8 mouse cellular contexts compared by ENCODE assay signal in genomic region chr12:113140616-113141411, GRCm38 (mm10). TPM values are rescaled to one million over a fixed set of nuclear protein-coding genes. Genes with fewer than 3 reads are reported as not detected.
DNase-seq lines count a peak whose midpoint lies in the region; ATAC-seq and TF ChIP-seq lines count a peak whose summit lies in the region.

No protein-coding gene starts in this region.

- TF ChIP-seq CTCF in kidney, adult 2 months (conservative IDR thresholded peaks at IDR 0.05; ENCODE audit: insufficient read depth, insufficient read length, low read depth, low read length), result no peak
- no peak for TF ChIP-seq CTCF in lung, embryonic 14.5 days (IDR thresholded peaks at IDR 0.05; ENCODE audit: low read depth)

- peak overlapping the region; percentile 91 for H3K27ac ChIP-seq in heart, embryonic 10.5 days
- H3K27ac ChIP-seq in kidney, adult 2 months (ENCODE audit: insufficient read depth, low read depth, low read length), result peak overlapping the region; percentile 69
- H3K27ac ChIP-seq in lung, embryonic 14.5 days (ENCODE audit: low read depth), result peak overlapping the region; percentile 89
- no peak overlapping the region; the same call in 1 of the 2 replicates for H3K27ac ChIP-seq in stomach, embryonic 14.5 days (ENCODE audit: low read length)

- TF ChIP-seq POLR2A in kidney, adult 2 months (IDR thresholded peaks at IDR 0.05; ENCODE audit: low read depth, low read length), result no peak

- peaks cover 91% of the 10 kb centered on the region for H3K4me1 ChIP-seq in heart, embryonic 10.5 days
- H3K4me1 ChIP-seq in kidney, adult 2 months (ENCODE audit: control insufficient read depth, insufficient read depth, low read length), result peaks cover 6% of the 10 kb centered on the region
- H3K4me1 ChIP-seq in lung, embryonic 14.5 days (ENCODE audit: insufficient read depth), result peaks cover 28% of the 10 kb centered on the region
- peaks cover 28% of the 10 kb centered on the region for H3K4me1 ChIP-seq in stomach, embryonic 14.5 days (ENCODE audit: control insufficient read depth, insufficient read depth, low read length)

- no peaks in the 10 kb centered on the region for H3K9me3 ChIP-seq in heart, embryonic 10.5 days
- no peaks in the 10 kb centered on the region for H3K9me3 ChIP-seq in lung, embryonic 14.5 days (ENCODE audit: low read depth, low read length)
- H3K9me3 ChIP-seq in stomach, embryonic 14.5 days (ENCODE audit: control insufficient read depth, low read depth, low read length), result no peaks in the 10 kb centered on the region

- H3K36me3 ChIP-seq in heart, embryonic 10.5 days, result peaks cover 55% of the 10 kb centered on the region
- no peaks in the 10 kb centered on the region for H3K36me3 ChIP-seq in kidney, adult 2 months (ENCODE audit: control insufficient read depth, insufficient read depth, low read length)
- peaks cover 52% of the 10 kb centered on the region for H3K36me3 ChIP-seq in lung, embryonic 14.5 days (ENCODE audit: insufficient read depth)
- peaks cover 22% of the 10 kb centered on the region for H3K36me3 ChIP-seq in stomach, embryonic 14.5 days (ENCODE audit: control insufficient read depth, insufficient read depth, low read length)

- 2% methylated on average over 49 of the region's 49 CpGs for WGBS in heart, embryonic 10.5 days
- WGBS in kidney, adult 2 months, result 5% methylated on average over 49 of the region's 49 CpGs
- WGBS in lung, embryonic 14.5 days, result 5% methylated on average over 49 of the region's 49 CpGs
- WGBS in stomach, embryonic 14.5 days, result 3% methylated on average over 49 of the region's 49 CpGs

- ATAC-seq in common myeloid progenitor, adult 5-6 weeks (replicated peaks; ENCODE audit: low read depth, poor library complexity, severe bottlenecking), result peak; percentile 19
- no peak; the same call in 1 of the 2 replicates for ATAC-seq in lung, embryonic 14.5 days (ENCODE audit: insufficient read depth)
- ATAC-seq in stomach, embryonic 14.5 days (ENCODE audit: insufficient number of reproducible peaks, insufficient read depth, low FRiP score, low read depth), result peak; percentile 34

- peak overlapping the region; percentile 59 for H3K9ac ChIP-seq in lung, embryonic 14.5 days
- H3K9ac ChIP-seq in stomach, embryonic 14.5 days (replicated peaks; ENCODE audit: low read depth, low read length), result peak overlapping the region; percentile 15; the same call in 1 of the 2 replicates

- H3K4me2 ChIP-seq in lung, embryonic 14.5 days, result peak overlapping the region; percentile 77
- peak overlapping the region; percentile 61 for H3K4me2 ChIP-seq in stomach, embryonic 14.5 days (replicated peaks; ENCODE audit: low read depth, low read length)

- intact Hi-C loops in left cerebral cortex, postnatal 14 days (cut with DNase I), result no loop called here

- H3K27me3 ChIP-seq in heart, embryonic 10.5 days (ENCODE audit: insufficient read depth, poor library complexity, severe bottlenecking), result no peaks in the 10 kb centered on the region
- no peaks in the 10 kb centered on the region for H3K27me3 ChIP-seq in kidney, adult 2 months (replicated peaks; ENCODE audit: control insufficient read depth, insufficient read depth, low read length)
- no peaks in the 10 kb centered on the region for H3K27me3 ChIP-seq in lung, embryonic 14.5 days (ENCODE audit: insufficient read depth, low read length)
- peaks cover 3% of the 10 kb centered on the region; the same call in 1 of the 2 replicates for H3K27me3 ChIP-seq in stomach, embryonic 14.5 days (ENCODE audit: control insufficient read depth, insufficient read depth, low read length)

- peak overlapping the region; percentile 82 for H3K4me3 ChIP-seq in heart, embryonic 10.5 days
- peak overlapping the region; percentile 72 for H3K4me3 ChIP-seq in kidney, adult 2 months (ENCODE audit: insufficient read depth, low read depth, low read length)
- H3K4me3 ChIP-seq in lung, embryonic 14.5 days (ENCODE audit: low read depth, low read length), result peak overlapping the region; percentile 57
- peak overlapping the region; percentile 42 for H3K4me3 ChIP-seq in stomach, embryonic 14.5 days (ENCODE audit: low read depth, low read length)

- DNase-seq in gastrocnemius, adult 18-20 months (ENCODE audit: low spot score), result peak; percentile 36
- no peak for DNase-seq in gastrocnemius, adult 8-10 months (ENCODE audit: low spot score in 2 of 2)
- no peak for DNase-seq in heart, embryonic 10.5 days (ENCODE audit: low spot score)
- DNase-seq in kidney, adult 2 months, result peak; percentile 59
- peak; percentile 19 for DNase-seq in lung, embryonic 14.5 days
- no peak for DNase-seq in left cerebral cortex, postnatal 14 days (ENCODE audit: low spot score in 2 of 2)

RNA-seq across cellular contexts. Expression of gene Crip2, which starts 0.8 kb away (rescaled TPM):
- 10 to 100 TPM; 28.2 to 43.8 TPM for total RNA-seq in gastrocnemius, adult 18-20 months (2021)
- total RNA-seq in gastrocnemius, adult 8-10 months (2022), result 10 to 100 TPM; 22.0 to 27.4 (median 24.3) TPM
- total RNA-seq in common myeloid progenitor, adult 5-6 weeks (2017), result 6.3 and 7.3 TPM in 2 replicates
- 956 and 1,505 TPM in 2 replicates for polyA plus RNA-seq in heart, embryonic 10.5 days (2016; fragmentation: Nextera tagmentation; extraction: Ambion mirVana)
- polyA plus RNA-seq in kidney, adult 2 months (2012; rRNA removed), result 221 and 233 TPM in 2 replicates
- polyA plus RNA-seq in lung, embryonic 14.5 days (2014; fragmentation: Nextera tagmentation; extraction: Ambion mirVana), result 266 and 273 TPM in 2 replicates
- 118 and 124 TPM in 2 replicates for polyA plus RNA-seq in stomach, embryonic 14.5 days (2014; fragmentation: Nextera tagmentation; extraction: Ambion mirVana)
- 100 to 1,000 TPM; 199 to 200 TPM for total RNA-seq in left cerebral cortex, postnatal 14 days (2021)

RNA-seq across cellular contexts. Expression of gene Crip1, which starts 5.3 kb away (rescaled TPM):
- total RNA-seq in gastrocnemius, adult 18-20 months (2021), result 100 to 1,000 TPM in 1 of 2 experiments, 10 to 100 TPM in 1; 65.3 to 100 TPM
- 10 to 100 TPM; 53.0 to 78.6 (median 58.5) TPM for total RNA-seq in gastrocnemius, adult 8-10 months (2022)
- 337 and 338 TPM in 2 replicates for total RNA-seq in common myeloid progenitor, adult 5-6 weeks (2017)
- 511 and 613 TPM in 2 replicates for polyA plus RNA-seq in heart, embryonic 10.5 days (2016; fragmentation: Nextera tagmentation; extraction: Ambion mirVana)
- 195 and 229 TPM in 2 replicates for polyA plus RNA-seq in kidney, adult 2 months (2012; rRNA removed)
- 237 and 267 TPM in 2 replicates for polyA plus RNA-seq in lung, embryonic 14.5 days (2014; fragmentation: Nextera tagmentation; extraction: Ambion mirVana)
- polyA plus RNA-seq in stomach, embryonic 14.5 days (2014; fragmentation: Nextera tagmentation; extraction: Ambion mirVana), result 233 and 261 TPM in 2 replicates
- 10 to 100 TPM; 12.7 to 13.0 TPM for total RNA-seq in left cerebral cortex, postnatal 14 days (2021)

RNA-seq across cellular contexts. Expression of gene Tedc1, which starts 15.4 kb away (rescaled TPM):
- not detected for total RNA-seq in gastrocnemius, adult 18-20 months (2021)
- under 1 TPM in 1 of 4 experiments, not detected in 3; 0.22 TPM for total RNA-seq in gastrocnemius, adult 8-10 months (2022)
- total RNA-seq in common myeloid progenitor, adult 5-6 weeks (2017), result 19.2 and 19.6 TPM in 2 replicates
- 32.7 and 33.5 TPM in 2 replicates for polyA plus RNA-seq in heart, embryonic 10.5 days (2016; fragmentation: Nextera tagmentation; extraction: Ambion mirVana)
- polyA plus RNA-seq in kidney, adult 2 months (2012; rRNA removed), result 1.0 and 1.3 TPM in 2 replicates
- polyA plus RNA-seq in lung, embryonic 14.5 days (2014; fragmentation: Nextera tagmentation; extraction: Ambion mirVana), result 35.1 and 35.4 TPM in 2 replicates
- 29.2 and 34.7 TPM in 2 replicates for polyA plus RNA-seq in stomach, embryonic 14.5 days (2014; fragmentation: Nextera tagmentation; extraction: Ambion mirVana)
- total RNA-seq in left cerebral cortex, postnatal 14 days (2021), result 1 to 10 TPM; 1.7 to 1.8 TPM

RNA-seq across cellular contexts. Expression of gene Mta1, which starts 42.7 kb away (rescaled TPM):
- total RNA-seq in gastrocnemius, adult 18-20 months (2021), result 10 to 100 TPM; 38.0 to 41.7 TPM
- total RNA-seq in gastrocnemius, adult 8-10 months (2022), result 10 to 100 TPM; 38.7 to 43.3 (median 41.8) TPM
- total RNA-seq in common myeloid progenitor, adult 5-6 weeks (2017), result 46.9 and 53.3 TPM in 2 replicates
- polyA plus RNA-seq in heart, embryonic 10.5 days (2016; fragmentation: Nextera tagmentation; extraction: Ambion mirVana), result 12.0 and 17.5 TPM in 2 replicates
- polyA plus RNA-seq in kidney, adult 2 months (2012; rRNA removed), result 39.0 and 44.4 TPM in 2 replicates
- 22.8 and 24.1 TPM in 2 replicates for polyA plus RNA-seq in lung, embryonic 14.5 days (2014; fragmentation: Nextera tagmentation; extraction: Ambion mirVana)
- polyA plus RNA-seq in stomach, embryonic 14.5 days (2014; fragmentation: Nextera tagmentation; extraction: Ambion mirVana), result 18.7 and 21.8 TPM in 2 replicates
- total RNA-seq in left cerebral cortex, postnatal 14 days (2021), result 10 to 100 TPM; 92.7 to 95.9 TPM

RNA-seq across cellular contexts. Expression of gene Tmem121, which starts 44.9 kb away (rescaled TPM):
- under 1 TPM in 1 of 2 experiments, not detected in 1; 0.14 TPM for total RNA-seq in gastrocnemius, adult 18-20 months (2021)
- total RNA-seq in gastrocnemius, adult 8-10 months (2022), result not detected
- 1.2 TPM in 1 of 2 replicates, not detected in the other for total RNA-seq in common myeloid progenitor, adult 5-6 weeks (2017)
- polyA plus RNA-seq in heart, embryonic 10.5 days (2016; fragmentation: Nextera tagmentation; extraction: Ambion mirVana), result 2.6 and 6.1 TPM in 2 replicates
- 0.27 and 0.41 TPM in 2 replicates for polyA plus RNA-seq in kidney, adult 2 months (2012; rRNA removed)
- polyA plus RNA-seq in lung, embryonic 14.5 days (2014; fragmentation: Nextera tagmentation; extraction: Ambion mirVana), result 4.3 and 6.1 TPM in 2 replicates
- polyA plus RNA-seq in stomach, embryonic 14.5 days (2014; fragmentation: Nextera tagmentation; extraction: Ambion mirVana), result 6.3 and 7.2 TPM in 2 replicates
- total RNA-seq in left cerebral cortex, postnatal 14 days (2021), result 10 to 100 TPM; 28.3 to 35.6 TPM

Comparison
In these comparisons a context has a peak if more than half of its experiments do, and no peak if none do; other contexts are left out.
1. DNase-seq: peak in gastrocnemius, adult 18-20 months (single experiment), kidney, adult 2 months (single experiment) and lung, embryonic 14.5 days (single experiment); none in gastrocnemius, adult 8-10 months (0 of 2), heart, embryonic 10.5 days (single experiment) and left cerebral cortex, postnatal 14 days (0 of 2).
2. RNA of gene Crip2, which starts 0.8 kb away (total RNA-seq): 199 to 200 TPM in left cerebral cortex, postnatal 14 days; 28.2 to 43.8 TPM in gastrocnemius, adult 18-20 months, 22.0 to 27.4 TPM in gastrocnemius, adult 8-10 months and 6.3 to 7.3 TPM in common myeloid progenitor, adult 5-6 weeks; every median in the first group is over 4 times any median in the second.
3. Peak in every context shown above with its lines, with median percentiles within 50 percentile points of each other: H3K4me3 ChIP-seq.